Mouse (Mus musculus): ENCODE data around the gene Pdhx. TPM values are rescaled to one million over a fixed set of nuclear protein-coding genes. Genes with fewer than 3 reads are reported as not detected.

Gene Pdhx
- total and polyA plus RNA-seq, 2 experiments from 2014 or later = 49.8 to 65.1 TPM

GRCm38 (mm10) chr2:102989446-102989845 is 83.9 kb downstream of the Pdhx start:
- Histone ChIP-seq H3K27me3 (ENCODE audit: insufficient read depth, low read length) (no peaks in the 10 kb centered on the region), H3K36me3 (ENCODE audit: insufficient read depth) (no peaks in the 10 kb centered on the region), H3K9me3 (ENCODE audit: low read length) (no peaks in the 10 kb centered on the region), H3K27ac (ENCODE audit: low read depth, low read length) (no peak overlapping the region), H3K9ac (no peak overlapping the region), H3K4me3 (ENCODE audit: low read depth, low read length) (no peak overlapping the region), H3K4me1 (ENCODE audit: insufficient read depth) (no peaks in the 10 kb centered on the region), H3K4me2 (ENCODE audit: low read depth) (no peak overlapping the region)
- DNase-seq (no peak), ATAC-seq (no peak)
- 86% methylated on average over 1 of the region's 1 CpGs for WGBS
- no peak for TF ChIP-seq CTCF (IDR thresholded peaks at IDR 0.05; ENCODE audit: low read depth)

- no peak for ATAC-seq
- Histone ChIP-seq H3K4me1 (ENCODE audit: insufficient read depth) (no peaks in the 10 kb centered on the region), H3K9ac (no peak overlapping the region)
Observed at GRCm38 (mm10) chr2:102987708-102988010, 85.7 kb downstream of the Pdhx start.

GRCm38 (mm10) chr2:102986964-102987707 is 86.2 kb downstream of the Pdhx start:
- TF ChIP-seq CTCF (IDR thresholded peaks at IDR 0.05; ENCODE audit: low read depth) = no peak
- Histone ChIP-seq H3K4me1 (ENCODE audit: insufficient read depth) (no peaks in the 10 kb centered on the region), H3K27ac (ENCODE audit: low read depth, low read length) (no peak overlapping the region), H3K4me3 (ENCODE audit: low read depth, low read length) (no peak overlapping the region), H3K27me3 (ENCODE audit: insufficient read depth, low read length) (no peaks in the 10 kb centered on the region), H3K4me2 (ENCODE audit: low read depth) (no peak overlapping the region), H3K9me3 (ENCODE audit: low read length) (no peaks in the 10 kb centered on the region), H3K9ac (no peak overlapping the region), H3K36me3 (ENCODE audit: insufficient read depth) (no peaks in the 10 kb centered on the region)
- DNase-seq (no peak), ATAC-seq (no peak)
- WGBS = 81% methylated on average over 6 of the region's 6 CpGs

More at GRCm38 (mm10) chr2:102987708-102988010, 85.7 kb downstream of the Pdhx start:
- no peak for TF ChIP-seq CTCF (IDR thresholded peaks at IDR 0.05; ENCODE audit: low read depth)
- Histone ChIP-seq H3K27ac (ENCODE audit: low read depth, low read length) (no peak overlapping the region), H3K4me2 (ENCODE audit: low read depth) (no peak overlapping the region), H3K36me3 (ENCODE audit: insufficient read depth) (no peaks in the 10 kb centered on the region), H3K4me3 (ENCODE audit: low read depth, low read length) (no peak overlapping the region), H3K9me3 (ENCODE audit: low read length) (no peaks in the 10 kb centered on the region), H3K27me3 (ENCODE audit: insufficient read depth, low read length) (no peaks in the 10 kb centered on the region)
- WGBS = 92% methylated on average over 4 of the region's 4 CpGs
- no peak for DNase-seq

GRCm38 (mm10) chr2:102986424-102986823 is 86.9 kb downstream of the Pdhx start:
- H3K27me3 ChIP-seq (ENCODE audit: insufficient read depth, low read length) = no peaks in the 10 kb centered on the region
- no peaks in the 10 kb centered on the region for H3K36me3 ChIP-seq (ENCODE audit: insufficient read depth)
- no peaks in the 10 kb centered on the region for H3K4me1 ChIP-seq (ENCODE audit: insufficient read depth)
- no peak overlapping the region for H3K9ac ChIP-seq
- DNase-seq (no peak), ATAC-seq (no peak)
- no peak overlapping the region for H3K4me3 ChIP-seq (ENCODE audit: low read depth, low read length)
- whole genome bisulfite sequencing = 81% methylated on average over 3 of the region's 3 CpGs
- TF ChIP-seq CTCF (IDR thresholded peaks at IDR 0.05; ENCODE audit: low read depth) = no peak
- no peaks in the 10 kb centered on the region for H3K9me3 ChIP-seq (ENCODE audit: low read length)
- no peak overlapping the region for H3K4me2 ChIP-seq (ENCODE audit: low read depth)
- no peak overlapping the region for H3K27ac ChIP-seq (ENCODE audit: low read depth, low read length)

- Histone ChIP-seq H3K4me2 (ENCODE audit: low read depth) (no peak overlapping the region), H3K27ac (ENCODE audit: low read depth, low read length) (no peak overlapping the region), H3K9ac (no peak overlapping the region), H3K36me3 (ENCODE audit: insufficient read depth) (no peaks in the 10 kb centered on the region), H3K4me1 (ENCODE audit: insufficient read depth) (no peaks in the 10 kb centered on the region), H3K27me3 (ENCODE audit: insufficient read depth, low read length) (no peaks in the 10 kb centered on the region), H3K9me3 (ENCODE audit: low read length) (no peaks in the 10 kb centered on the region), H3K4me3 (ENCODE audit: low read depth, low read length) (no peak overlapping the region)
- WGBS = 91% methylated on average over 2 of the region's 2 CpGs
- ATAC-seq (no peak), DNase-seq (no peak)
- no peak for TF ChIP-seq CTCF (IDR thresholded peaks at IDR 0.05; ENCODE audit: low read depth)
Observed at GRCm38 (mm10) chr2:102982822-102983221, 90.5 kb downstream of the Pdhx start.

- H3K27me3 ChIP-seq (ENCODE audit: insufficient read depth, low read length) = no peaks in the 10 kb centered on the region
- no peaks in the 10 kb centered on the region for H3K4me1 ChIP-seq (ENCODE audit: insufficient read depth)
- no peak overlapping the region for H3K4me3 ChIP-seq (ENCODE audit: low read depth, low read length)
- no peak overlapping the region for H3K27ac ChIP-seq (ENCODE audit: low read depth, low read length)
- 93% methylated on average over 8 of the region's 8 CpGs for WGBS
- H3K9me3 ChIP-seq (ENCODE audit: low read length) = no peaks in the 10 kb centered on the region
- H3K9ac ChIP-seq = no peak overlapping the region
- no peak for DNase-seq
- no peak overlapping the region for H3K4me2 ChIP-seq (ENCODE audit: low read depth)
- no peaks in the 10 kb centered on the region for H3K36me3 ChIP-seq (ENCODE audit: insufficient read depth)
- TF ChIP-seq CTCF (IDR thresholded peaks at IDR 0.05; ENCODE audit: low read depth) = no peak; the same call in 1 of the 2 replicates
- no peak for ATAC-seq
Observed at GRCm38 (mm10) chr2:102981446-102982314, 91.6 kb downstream of the Pdhx start.

- DNase-seq (no peak), ATAC-seq (no peak)
- H3K27me3 ChIP-seq (ENCODE audit: insufficient read depth, low read length) = no peaks in the 10 kb centered on the region
- H3K27ac ChIP-seq (ENCODE audit: low read depth, low read length) = no peak overlapping the region
- TF ChIP-seq CTCF (IDR thresholded peaks at IDR 0.05; ENCODE audit: low read depth) = no peak
- no peak overlapping the region for H3K4me3 ChIP-seq (ENCODE audit: low read depth, low read length)
- no peaks in the 10 kb centered on the region for H3K36me3 ChIP-seq (ENCODE audit: insufficient read depth)
- WGBS = 72% methylated on average over 2 of the region's 2 CpGs
- no peaks in the 10 kb centered on the region for H3K4me1 ChIP-seq (ENCODE audit: insufficient read depth)
- no peak overlapping the region for H3K9ac ChIP-seq
- H3K9me3 ChIP-seq (ENCODE audit: low read length) = no peaks in the 10 kb centered on the region
- no peak overlapping the region for H3K4me2 ChIP-seq (ENCODE audit: low read depth)
Observed at GRCm38 (mm10) chr2:102980870-102981269, 92.4 kb downstream of the Pdhx start.

Data from forebrain, postnatal 0 days (tissue).